Mouse (Mus musculus): ENCODE measurements around the gene Hoxa13. TPM values are rescaled to one million over a fixed set of nuclear protein-coding genes. Genes with fewer than 3 reads are reported as not detected.

Hoxa13 gene
- total and polyA plus RNA-seq, 3 experiments = not detected

- TF ChIP-seq CTCF (IDR thresholded peaks at IDR 0.05 in 2 of 3, conservative IDR thresholded peaks at IDR 0.05 in 1 of 3; ENCODE audit: control insufficient read depth in 1 of 3, insufficient read depth in 1 of 3, low read depth in 2 of 3, low read length in 3 of 3, poor library complexity in 1 of 3, severe bottlenecking in 1 of 3) = no peak
- TF ChIP-seq MAX (IDR thresholded peaks at IDR 0.05; ENCODE audit: low read length) = no peak
- no peak for TF ChIP-seq CHD1 (IDR thresholded peaks at IDR 0.05; ENCODE audit: low read depth, low read length)
- no peak for TF ChIP-seq NRF1 (IDR thresholded peaks at IDR 0.05; ENCODE audit: insufficient read depth, low read depth, low read length, poor library complexity, severe bottlenecking)
- TF ChIP-seq ZNF384 (IDR thresholded peaks at IDR 0.05; ENCODE audit: low read depth, low read length) = no peak
- TF ChIP-seq MXI1 (IDR thresholded peaks at IDR 0.05; ENCODE audit: low read depth, low read length) = no peak
- TF ChIP-seq TAL1 (IDR thresholded peaks at IDR 0.05; ENCODE audit: low read length) = no peak
- TF ChIP-seq RAD21 (IDR thresholded peaks at IDR 0.05; ENCODE audit: low read depth, low read length) = no peak
These were observed 7.8 kb downstream of the Hoxa13 start for GRCm38 (mm10) chr6:52252775-52253376.

GRCm38 (mm10) chr6:52252016-52252774 is 8.5 kb downstream of the Hoxa13 start:
- no peaks in the 10 kb centered on the region for H3K36me3 ChIP-seq (ENCODE audit: control insufficient read depth in 1 of 2, insufficient read depth in 2 of 2, low read length in 2 of 2)
- no peaks in the 10 kb centered on the region for H3K9me3 ChIP-seq (replicated peaks; ENCODE audit: insufficient read depth, low read length)
- no peak overlapping the region for H3K9ac ChIP-seq (ENCODE audit: control insufficient read depth, low read depth, low read length, poor library complexity, severe bottlenecking)
- no peak overlapping the region for H3K27ac ChIP-seq (ENCODE audit: control insufficient read depth, low read depth, low read length)
- no peak for DNase-seq (ENCODE audit: low read depth, low spot score)
- H3K4me3 ChIP-seq (ENCODE audit: control insufficient read depth in 1 of 2, insufficient read depth in 1 of 2, low read depth in 2 of 2, low read length in 2 of 2) = no peak overlapping the region
- H3K4me1 ChIP-seq (ENCODE audit: control insufficient read depth in 1 of 2, insufficient read depth in 2 of 2, low read length in 2 of 2) = no peaks in the 10 kb centered on the region
- TF ChIP-seq RAD21 (IDR thresholded peaks at IDR 0.05; ENCODE audit: low read depth, low read length) (no peak), ETS1 (IDR thresholded peaks at IDR 0.05; ENCODE audit: low read depth, low read length) (no peak), MAFK (IDR thresholded peaks at IDR 0.05; ENCODE audit: borderline replicate concordance, low read depth, low read length) (no peak), GABPA (IDR thresholded peaks at IDR 0.05; ENCODE audit: low read depth, low read length) (no peak), MAX (IDR thresholded peaks at IDR 0.05; ENCODE audit: low read length) (no peak), MYC (IDR thresholded peaks at IDR 0.05; ENCODE audit: low read depth, low read length) (no peak), ZC3H11A (IDR thresholded peaks at IDR 0.05; ENCODE audit: low read depth, low read length) (no peak), NELFE (IDR thresholded peaks at IDR 0.05; ENCODE audit: low read depth, low read length) (no peak), RCOR1 (IDR thresholded peaks at IDR 0.05; ENCODE audit: low read depth, low read length) (no peak)
- no peaks in the 10 kb centered on the region for H3K27me3 ChIP-seq (ENCODE audit: control insufficient read depth in 1 of 2, insufficient read depth in 2 of 2, low read length in 2 of 2)
- no peaks in the 10 kb centered on the region for H3K79me2 ChIP-seq (ENCODE audit: control insufficient read depth, insufficient read depth, low read length, poor library complexity)

More at GRCm38 (mm10) chr6:52252775-52253376, 7.8 kb downstream of the Hoxa13 start:
- no peak overlapping the region for H3K27ac ChIP-seq (ENCODE audit: control insufficient read depth, low read depth, low read length)
- H3K36me3 ChIP-seq (ENCODE audit: control insufficient read depth in 1 of 2, insufficient read depth in 2 of 2, low read length in 2 of 2) = no peaks in the 10 kb centered on the region
- H3K4me1 ChIP-seq (ENCODE audit: control insufficient read depth in 1 of 2, insufficient read depth in 2 of 2, low read length in 2 of 2) = no peaks in the 10 kb centered on the region
- no peaks in the 10 kb centered on the region for H3K79me2 ChIP-seq (ENCODE audit: control insufficient read depth, insufficient read depth, low read length, poor library complexity)
- H3K9ac ChIP-seq (ENCODE audit: control insufficient read depth, low read depth, low read length, poor library complexity, severe bottlenecking) = no peak overlapping the region
- DNase-seq (ENCODE audit: low read depth, low spot score) = no peak
- H3K4me3 ChIP-seq (ENCODE audit: control insufficient read depth in 1 of 2, insufficient read depth in 1 of 2, low read depth in 2 of 2, low read length in 2 of 2) = no peak overlapping the region
- H3K9me3 ChIP-seq (replicated peaks; ENCODE audit: insufficient read depth, low read length) = no peaks in the 10 kb centered on the region
- H3K27me3 ChIP-seq (ENCODE audit: control insufficient read depth in 1 of 2, insufficient read depth in 2 of 2, low read length in 2 of 2) = no peaks in the 10 kb centered on the region
